Mouse (Mus musculus) E14TG2a.4 (cell line): ENCODE data around the gene Hook2.
A peak's percentile ranks its signal among the peaks of the same experiment; 100 is the strongest.

Experiments
- H3K27me3 ChIP-seq: 2 replicates; pipeline ENCODE4 v1.6.1; 2014; ENCODE audit warnings: low read length, control low read depth; ENCODE audit not compliant: insufficient read depth
- H3K36me3 ChIP-seq: 2 replicates; pipeline ENCODE4 v1.6.1; 2014; ENCODE audit warnings: low read length, control low read depth; ENCODE audit not compliant: insufficient read depth
- H3K4me1 ChIP-seq: replicated peaks from 2 replicates; pipeline ENCODE4 v1.6.1; 2014; ENCODE audit warnings: low read depth, low read length, control low read depth
- H3K4me3 ChIP-seq: replicated peaks from 2 replicates; pipeline ENCODE4 v1.5.1; 2014; ENCODE audit warnings: mild to moderate bottlenecking, low read length
- H3K9me3 ChIP-seq: 2 replicates; pipeline ENCODE4 v1.6.1; 2014; ENCODE audit warnings: low read length, control low read depth
- CTCF ChIP-seq: conservative IDR thresholded peaks from 2 replicates; pipeline ENCODE4 v1.5.1; 2014; ENCODE audit warnings: low read length
- NANOG ChIP-seq: IDR thresholded peaks from 2 replicates; pipeline ENCODE4 v1.6.1; 2014; ENCODE audit warnings: borderline replicate concordance, low read length, mixed read lengths
- POU5F1 ChIP-seq: IDR thresholded peaks from 2 replicates; pipeline ENCODE4 v1.6.1; 2014; ENCODE audit warnings: low read length, borderline replicate concordance

The Hook2 gene

GRCm38 (mm10) chr8:85035728-85036310 lies 45.4 kb downstream of the Hook2 start:
- Histone ChIP-seq H3K4me1 (peaks cover 69% of the 10 kb centered on the region), H3K36me3 (peaks cover 55% of the 10 kb centered on the region), H3K27me3 (no peaks in the 10 kb centered on the region), H3K4me3 (peak overlapping the region; percentile 94), H3K9me3 (no peaks in the 10 kb centered on the region)
- no peak for TF ChIP-seq NANOG
- TF ChIP-seq POU5F1, result no peak
- TF ChIP-seq CTCF, result no peak

- Histone ChIP-seq H3K27me3 (no peaks in the 10 kb centered on the region), H3K36me3 (peaks cover 56% of the 10 kb centered on the region), H3K4me1 (peaks cover 71% of the 10 kb centered on the region), H3K9me3 (no peaks in the 10 kb centered on the region), H3K4me3 (peak overlapping the region; percentile 94)
- TF ChIP-seq POU5F1 (no peak), NANOG (no peak), CTCF (no peak)
Measured at GRCm38 (mm10) chr8:85036381-85036717, 45.9 kb downstream of the Hook2 start.

- no peaks in the 10 kb centered on the region for H3K9me3 ChIP-seq
- no peak for TF ChIP-seq POU5F1
- TF ChIP-seq CTCF, result no peak
- no peak for TF ChIP-seq NANOG
- H3K36me3 ChIP-seq, result peaks cover 56% of the 10 kb centered on the region
- peaks cover 71% of the 10 kb centered on the region for H3K4me1 ChIP-seq
- peak within 1 kb of the TSS; percentile 94 for H3K4me3 ChIP-seq
- H3K27me3 ChIP-seq, result no peaks in the 10 kb centered on the region
Measured at GRCm38 (mm10) chr8:85036718-85037365, 46.4 kb downstream of the Hook2 start, which contains the start of gene Tnpo2. Tnpo2 (plus strand) TSS chr8:85036915.

- Histone ChIP-seq H3K9me3 (no peaks in the 10 kb centered on the region), H3K27me3 (no peaks in the 10 kb centered on the region), H3K4me3 (peak overlapping the region; percentile 94), H3K36me3 (peaks cover 56% of the 10 kb centered on the region), H3K4me1 (peaks cover 70% of the 10 kb centered on the region)
- TF ChIP-seq CTCF, result no peak
- no peak for TF ChIP-seq POU5F1
- TF ChIP-seq NANOG, result no peak
Measured at GRCm38 (mm10) chr8:85037366-85037680, 46.9 kb downstream of the Hook2 start.

- TF ChIP-seq CTCF (no peak), NANOG (no peak), POU5F1 (no peak)
- no peaks in the 10 kb centered on the region for H3K9me3 ChIP-seq
Measured at GRCm38 (mm10) chr8:85037681-85038531, 47.5 kb downstream of the Hook2 start.

GRCm38 (mm10) chr8:85043619-85044018 lies 53.2 kb downstream of the Hook2 start:
- peaks cover 85% of the 10 kb centered on the region for H3K4me1 ChIP-seq
- no peak overlapping the region for H3K4me3 ChIP-seq
- no peaks in the 10 kb centered on the region for H3K27me3 ChIP-seq
- H3K9me3 ChIP-seq, result no peaks in the 10 kb centered on the region
- TF ChIP-seq NANOG (no peak), POU5F1 (no peak), CTCF (no peak)
- peaks cover 98% of the 10 kb centered on the region for H3K36me3 ChIP-seq

More at GRCm38 (mm10) chr8:85037681-85038531, 47.5 kb downstream of the Hook2 start:
- peaks cover 67% of the 10 kb centered on the region for H3K4me1 ChIP-seq
- peaks cover 55% of the 10 kb centered on the region for H3K36me3 ChIP-seq
- H3K4me3 ChIP-seq, result peak overlapping the region; percentile 94
- H3K27me3 ChIP-seq, result no peaks in the 10 kb centered on the region
